Mouse (Mus musculus): ENCODE measurements around the gene Egfr. TPM values are rescaled to one million over a fixed set of nuclear protein-coding genes. Genes with fewer than 3 reads are reported as not detected.

The Egfr gene
- polyA plus RNA-seq, 1 experiment: 25.7 TPM

DNA sequence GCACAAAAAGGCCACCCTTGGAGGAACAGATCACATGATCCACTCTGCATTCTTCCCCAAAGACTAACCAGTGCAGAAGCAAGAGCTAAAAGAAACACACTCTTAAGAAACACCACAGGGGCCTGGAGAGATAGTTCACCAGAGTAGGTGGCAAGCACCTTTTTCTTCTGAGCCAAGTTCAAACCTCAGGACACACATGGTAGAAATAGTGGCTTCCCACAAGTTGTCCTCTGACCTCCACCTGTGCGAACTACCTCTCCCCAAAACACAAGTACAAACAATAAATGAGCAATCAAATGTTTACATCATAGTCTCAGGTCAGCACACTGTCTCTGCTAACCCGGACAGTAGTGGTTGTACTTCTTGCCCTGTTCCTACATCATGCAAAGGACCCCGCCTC is 45.5 kb downstream of the Egfr start:
- no peak for DNase-seq
- Histone ChIP-seq H3K4me3 (replicated peaks; ENCODE audit: extremely low read depth, low read depth, low read length) (no peak overlapping the region), H3K4me1 (ENCODE audit: control insufficient read depth, insufficient read depth, low read length) (peaks cover 12% of the 10 kb centered on the region)
- TF ChIP-seq CTCF (IDR thresholded peaks at IDR 0.05; ENCODE audit: insufficient read depth, low read length) (no peak), POLR2A (IDR thresholded peaks at IDR 0.05; ENCODE audit: borderline replicate concordance, extremely low read depth, low read depth, low read length) (no peak)
- WGBS: 73% methylated on average over 3 of the region's 3 CpGs

DNA sequence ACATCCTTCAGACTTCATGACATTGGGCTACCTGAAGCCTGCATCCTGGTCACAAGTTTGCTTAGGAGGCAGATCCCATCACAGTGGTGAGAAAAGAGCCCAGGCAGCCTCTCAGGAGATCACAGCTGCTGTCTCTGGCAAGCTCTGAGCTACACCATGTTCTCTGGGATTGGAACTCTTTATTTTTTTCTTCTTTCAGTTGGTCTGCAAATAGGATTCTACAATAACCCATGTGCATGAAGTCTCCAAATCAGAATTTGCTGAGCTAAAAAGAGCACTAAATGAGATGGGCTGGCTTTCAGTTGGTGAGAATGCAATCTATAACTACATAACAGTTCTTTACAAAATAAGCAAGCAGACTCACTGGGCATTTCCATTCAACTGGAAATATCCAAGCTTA is 46.1 kb downstream of the Egfr start:
- TF ChIP-seq POLR2A (IDR thresholded peaks at IDR 0.05; ENCODE audit: borderline replicate concordance, extremely low read depth, low read depth, low read length): no peak
- no peak for TF ChIP-seq CTCF (IDR thresholded peaks at IDR 0.05; ENCODE audit: insufficient read depth, low read length)
- peaks cover 10% of the 10 kb centered on the region for H3K4me1 ChIP-seq (ENCODE audit: control insufficient read depth, insufficient read depth, low read length)
- no peak for DNase-seq
- H3K4me3 ChIP-seq (replicated peaks; ENCODE audit: extremely low read depth, low read depth, low read length): no peak overlapping the region

DNA sequence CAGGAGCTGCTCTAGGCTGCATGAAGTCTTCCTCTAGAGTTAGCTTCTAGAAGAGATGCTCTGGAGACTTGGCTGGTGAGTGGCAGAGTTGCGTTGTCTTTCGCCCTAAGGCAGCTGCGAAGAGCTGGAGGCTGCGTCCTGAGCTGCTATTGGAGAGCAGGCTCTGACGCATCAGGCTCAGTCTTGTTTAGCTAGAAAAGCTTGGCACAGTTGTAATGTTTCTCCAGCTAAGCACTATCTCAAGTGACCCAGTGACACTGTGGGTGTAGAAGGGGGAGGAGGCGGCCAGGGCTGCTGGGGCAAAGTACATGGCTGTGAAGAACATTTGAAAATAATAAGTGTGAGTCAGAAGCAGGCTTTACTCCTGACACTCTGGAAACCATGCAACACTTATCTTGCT is 48.5 kb downstream of the Egfr start:
- peak; percentile 53 for DNase-seq
- WGBS: 32% methylated on average over 6 of the region's 6 CpGs
- Histone ChIP-seq H3K4me3 (replicated peaks; ENCODE audit: extremely low read depth, low read depth, low read length) (no peak overlapping the region), H3K4me1 (ENCODE audit: control insufficient read depth, insufficient read depth, low read length) (peaks cover 2% of the 10 kb centered on the region; the same call in 1 of the 2 replicates)
- no peak for TF ChIP-seq POLR2A (IDR thresholded peaks at IDR 0.05; ENCODE audit: borderline replicate concordance, extremely low read depth, low read depth, low read length)
- TF ChIP-seq CTCF (IDR thresholded peaks at IDR 0.05; ENCODE audit: insufficient read depth, low read length): no peak

DNA sequence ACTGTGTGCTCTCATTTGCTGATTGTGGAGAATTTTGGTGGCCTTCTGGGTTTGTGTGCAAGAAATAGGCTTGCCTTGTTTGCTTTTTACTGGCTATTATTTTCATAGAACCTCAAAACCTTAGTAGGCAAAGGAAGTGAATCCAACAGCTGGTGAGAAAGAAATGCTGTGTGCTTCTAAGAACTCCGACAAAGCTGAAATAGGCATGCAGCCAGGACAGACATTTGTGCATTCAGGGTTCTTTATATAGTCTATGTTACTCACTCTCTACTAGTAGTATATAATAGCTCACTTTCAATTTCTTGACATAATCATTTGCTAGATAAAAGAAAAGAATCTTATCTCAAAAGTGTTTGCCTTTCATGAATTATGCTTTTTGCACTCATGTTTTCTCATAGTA is 50.7 kb downstream of the Egfr start:
- DNase-seq: no peak
- TF ChIP-seq CTCF (IDR thresholded peaks at IDR 0.05; ENCODE audit: insufficient read depth, low read length) (no peak), POLR2A (IDR thresholded peaks at IDR 0.05; ENCODE audit: borderline replicate concordance, extremely low read depth, low read depth, low read length) (no peak)
- 46% methylated on average over 1 of the region's 1 CpGs for WGBS
- Histone ChIP-seq H3K4me3 (replicated peaks; ENCODE audit: extremely low read depth, low read depth, low read length) (no peak overlapping the region), H3K4me1 (ENCODE audit: control insufficient read depth, insufficient read depth, low read length) (peaks cover 2% of the 10 kb centered on the region; the same call in 1 of the 2 replicates)

DNA sequence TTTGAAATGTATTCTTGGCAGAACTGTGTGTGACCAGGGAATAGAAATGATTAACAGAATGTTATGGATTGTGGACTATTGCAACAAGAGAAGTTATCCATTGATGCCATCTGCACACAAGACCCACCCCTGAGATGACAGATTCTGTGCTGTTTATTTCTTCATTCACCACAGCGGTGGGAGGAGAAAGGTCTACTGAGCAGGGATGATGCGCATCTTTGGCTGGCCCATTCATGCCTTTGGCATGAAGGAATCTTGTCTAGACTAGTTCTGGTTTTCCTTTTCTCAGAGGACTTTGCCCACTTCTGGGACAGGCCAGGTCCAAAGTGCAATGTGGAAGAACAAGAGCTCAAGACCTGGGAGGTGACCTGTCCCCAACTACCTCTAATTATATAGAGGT is 52.0 kb downstream of the Egfr start:
- H3K4me1 ChIP-seq (ENCODE audit: control insufficient read depth, insufficient read depth, low read length): peaks cover 2% of the 10 kb centered on the region; the same call in 1 of the 2 replicates

DNA sequence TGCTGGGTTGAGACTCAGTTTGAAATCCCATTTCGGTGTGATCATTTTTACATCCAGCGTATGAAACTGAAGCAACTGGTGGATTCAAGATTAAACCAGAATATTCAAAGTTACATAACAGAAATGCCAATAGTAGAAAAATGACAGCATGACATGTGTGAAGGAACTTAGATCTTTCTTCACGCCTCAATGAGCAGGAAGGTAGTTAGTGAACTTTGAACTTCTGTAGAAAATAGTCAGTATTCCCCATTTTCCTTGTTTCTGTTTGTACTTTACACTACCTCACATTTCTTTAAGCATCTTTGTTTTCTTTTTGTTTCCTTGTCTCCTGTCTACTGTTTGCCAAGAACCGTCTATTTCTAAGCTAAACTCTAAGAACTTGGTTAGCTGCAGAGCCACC is 53.9 kb downstream of the Egfr start:
- H3K4me3 ChIP-seq (replicated peaks; ENCODE audit: extremely low read depth, low read depth, low read length): no peak overlapping the region
- no peak for DNase-seq
- TF ChIP-seq POLR2A (IDR thresholded peaks at IDR 0.05; ENCODE audit: borderline replicate concordance, extremely low read depth, low read depth, low read length): no peak
- no peak for TF ChIP-seq CTCF (IDR thresholded peaks at IDR 0.05; ENCODE audit: insufficient read depth, low read length)
- peaks cover 2% of the 10 kb centered on the region for H3K4me1 ChIP-seq (ENCODE audit: control insufficient read depth, insufficient read depth, low read length)
- WGBS: 87% methylated on average over 4 of the region's 4 CpGs

More for the DNA sequence above, 52.0 kb downstream of the Egfr start:
- WGBS: 92% methylated on average over 2 of the region's 2 CpGs
- H3K4me3 ChIP-seq (replicated peaks; ENCODE audit: extremely low read depth, low read depth, low read length): no peak overlapping the region
- no peak for DNase-seq
- TF ChIP-seq CTCF (IDR thresholded peaks at IDR 0.05; ENCODE audit: insufficient read depth, low read length) (no peak), POLR2A (IDR thresholded peaks at IDR 0.05; ENCODE audit: borderline replicate concordance, extremely low read depth, low read depth, low read length) (no peak)

DNA sequence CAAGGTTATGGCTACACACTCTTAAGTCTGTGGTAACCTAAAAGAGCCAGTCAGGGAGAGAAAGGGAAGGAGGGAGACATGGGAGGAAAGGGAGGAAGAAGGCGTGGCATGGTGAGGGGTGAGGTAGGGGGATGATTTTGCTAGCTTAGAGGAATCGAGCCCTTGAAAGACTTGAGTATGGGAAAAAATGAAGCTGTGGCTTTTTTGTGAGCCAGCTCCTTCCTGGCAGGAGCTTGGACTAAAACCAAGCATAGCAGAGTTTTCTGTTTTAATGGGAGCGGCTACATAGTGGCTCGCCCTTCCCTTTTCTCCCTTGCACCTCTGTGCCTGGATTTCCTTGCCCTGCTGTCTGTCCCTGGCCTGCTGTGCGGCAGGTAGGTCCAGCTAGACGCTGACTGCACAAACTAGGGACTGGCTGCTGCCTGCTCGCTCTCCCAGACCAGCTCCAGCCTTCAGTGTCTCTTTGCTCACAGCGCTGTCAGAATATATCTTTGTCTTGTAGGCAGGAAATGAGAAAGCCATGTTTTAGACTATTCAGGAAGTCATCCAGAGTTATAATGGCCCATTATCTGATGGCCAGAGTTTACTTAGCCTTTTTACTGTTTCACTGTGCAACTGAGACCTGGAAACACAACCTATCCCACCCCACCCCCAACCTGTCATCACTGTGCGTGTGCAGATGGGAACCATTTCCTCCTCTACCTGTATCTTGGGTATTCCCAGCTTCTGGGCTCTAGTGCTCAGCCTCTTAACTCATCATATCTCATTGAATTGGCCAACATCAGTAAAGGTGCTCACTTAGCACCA is 57.4 kb downstream of the Egfr start:
- no peak overlapping the region for H3K4me3 ChIP-seq (replicated peaks; ENCODE audit: extremely low read depth, low read depth, low read length)
- WGBS: 39% methylated on average over 9 of the region's 9 CpGs
- H3K4me1 ChIP-seq (ENCODE audit: control insufficient read depth, insufficient read depth, low read length): peaks cover 2% of the 10 kb centered on the region
- DNase-seq: no peak
- TF ChIP-seq CTCF (IDR thresholded peaks at IDR 0.05; ENCODE audit: insufficient read depth, low read length) (no peak), POLR2A (IDR thresholded peaks at IDR 0.05; ENCODE audit: borderline replicate concordance, extremely low read depth, low read depth, low read length) (no peak)

DNA sequence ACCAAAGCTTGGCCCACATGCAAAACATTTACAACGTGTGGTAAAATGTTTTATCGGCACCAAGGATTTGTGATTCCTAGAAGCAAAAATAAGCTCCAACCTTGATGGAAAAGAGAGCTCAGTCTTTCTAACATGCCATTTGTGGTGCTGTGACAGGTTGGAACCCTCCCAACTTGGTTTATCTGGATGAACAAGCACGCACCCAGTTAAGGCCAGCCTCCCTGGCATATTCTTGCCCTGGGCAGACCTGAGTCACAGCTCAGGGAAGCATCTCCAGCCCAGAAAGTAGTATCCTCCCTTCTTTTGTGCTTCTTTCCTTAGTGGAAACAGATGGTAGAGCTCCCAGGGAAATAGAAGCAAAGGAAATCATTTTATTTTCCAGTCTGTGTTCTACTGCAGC is 58.1 kb downstream of the Egfr start:
- TF ChIP-seq POLR2A (IDR thresholded peaks at IDR 0.05; ENCODE audit: borderline replicate concordance, extremely low read depth, low read depth, low read length) (no peak), CTCF (IDR thresholded peaks at IDR 0.05; ENCODE audit: insufficient read depth, low read length) (no peak)
- WGBS: 83% methylated on average over 3 of the region's 3 CpGs
- Histone ChIP-seq H3K4me3 (replicated peaks; ENCODE audit: extremely low read depth, low read depth, low read length) (no peak overlapping the region), H3K4me1 (ENCODE audit: control insufficient read depth, insufficient read depth, low read length) (peaks cover 2% of the 10 kb centered on the region)
- no peak for DNase-seq

DNA sequence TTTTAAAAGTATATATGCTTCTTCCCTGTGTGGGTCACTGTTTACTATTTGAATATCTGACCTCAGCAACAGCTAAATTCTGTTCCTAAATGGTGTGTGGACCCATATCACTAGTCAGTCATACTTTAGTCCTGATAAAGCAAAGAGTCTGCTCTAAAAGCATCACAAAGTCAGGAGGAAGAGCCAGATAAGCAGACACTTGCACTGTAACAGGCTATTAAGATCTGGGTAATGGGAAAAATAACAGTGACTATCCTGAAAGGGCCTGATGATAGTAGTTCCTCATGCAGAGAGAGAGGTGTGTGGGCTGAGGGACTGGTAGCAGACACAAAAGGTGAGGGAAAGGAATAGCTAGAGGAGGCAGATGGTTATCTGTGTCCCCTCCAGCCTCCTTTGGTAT is 61.3 kb downstream of the Egfr start:
- DNase-seq: no peak
- peaks cover 2% of the 10 kb centered on the region for H3K4me1 ChIP-seq (ENCODE audit: control insufficient read depth, insufficient read depth, low read length)
- H3K4me3 ChIP-seq (replicated peaks; ENCODE audit: extremely low read depth, low read depth, low read length): no peak overlapping the region
- no peak for TF ChIP-seq CTCF (IDR thresholded peaks at IDR 0.05; ENCODE audit: insufficient read depth, low read length)
- TF ChIP-seq POLR2A (IDR thresholded peaks at IDR 0.05; ENCODE audit: borderline replicate concordance, extremely low read depth, low read depth, low read length): no peak

DNA sequence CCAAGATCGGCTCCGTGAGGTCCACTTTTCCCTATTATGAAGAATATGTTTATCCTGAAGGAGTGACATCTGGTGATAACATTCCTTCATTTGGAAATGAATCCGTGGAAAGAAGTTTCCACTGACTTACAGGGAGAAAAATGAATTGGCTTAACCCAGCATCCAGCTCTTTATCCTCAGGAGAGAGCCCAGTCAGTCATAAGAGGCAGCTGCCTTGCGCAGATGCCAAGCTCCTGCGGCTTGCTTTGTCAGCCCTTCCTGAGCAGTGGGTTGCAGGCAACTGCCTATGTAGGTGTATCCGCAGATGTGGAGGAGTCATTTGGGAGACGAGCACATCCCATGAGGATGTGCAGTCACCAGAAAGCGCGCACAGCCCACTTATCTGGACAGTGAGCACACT is 64.4 kb downstream of the Egfr start:
- no peak overlapping the region for H3K4me3 ChIP-seq (replicated peaks; ENCODE audit: extremely low read depth, low read depth, low read length)
- WGBS: 74% methylated on average over 9 of the region's 9 CpGs
- no peak for DNase-seq
- H3K4me1 ChIP-seq (ENCODE audit: control insufficient read depth, insufficient read depth, low read length): no peaks in the 10 kb centered on the region
- no peak for TF ChIP-seq CTCF (IDR thresholded peaks at IDR 0.05; ENCODE audit: insufficient read depth, low read length)
- no peak for TF ChIP-seq POLR2A (IDR thresholded peaks at IDR 0.05; ENCODE audit: borderline replicate concordance, extremely low read depth, low read depth, low read length)

Measured in lung, adult 2 months (tissue).